Mouse (Mus musculus) olfactory bulb, adult 2 months (tissue): Measurements from ENCODE around the gene Fnip2. TPM values are rescaled to one million over a fixed set of nuclear protein-coding genes. Genes with fewer than 3 reads are reported as not detected.

ENCODE experiments used
- H3K27ac ChIP-seq: fragments of 200-500 bp; 2 replicates; pipeline ENCODE4 v1.5.1; 2012; ENCODE audit warnings: low read depth, low read length; ENCODE audit not compliant: insufficient read depth
- H3K4me1 ChIP-seq: fragments of 200-500 bp; 2 replicates; pipeline ENCODE4 v1.6.1; 2012; ENCODE audit warnings: low read length; ENCODE audit not compliant: control insufficient read depth, insufficient read depth
- H3K4me3 ChIP-seq: fragments of 200-500 bp; 2 replicates; pipeline ENCODE4 v1.5.1; 2012; ENCODE audit warnings: mild to moderate bottlenecking, low read depth, low read length, moderate library complexity; ENCODE audit not compliant: insufficient read depth
- CTCF ChIP-seq: fragments of 200-500 bp; IDR thresholded peaks from 2 replicates; pipeline ENCODE4 v1.5.1; 2012; ENCODE audit warnings: low read depth, mild to moderate bottlenecking, low read length, moderate library complexity; ENCODE audit not compliant: insufficient read depth
- POLR2A ChIP-seq: fragments of 200-500 bp; IDR thresholded peaks from 2 replicates; pipeline ENCODE4 v1.6.1; 2012; ENCODE audit warnings: mild to moderate bottlenecking, low read depth, low read length, moderate library complexity; ENCODE audit not compliant: insufficient read depth
- WGBS: fragments of 180-500 bp; shearing (Covaris S2); methylation state at CpG from one replicate; pipeline ENCODE4 v1.1.7; 2018; 5-methylcytosine and 5-hydroxymethylcytosine counted together
- polyA plus RNA-seq: library from polyadenylated mRNA; stranded (reverse); fragments of >200 nt; gene quantifications from 2 replicates; pipeline ENCODE4 v1.2.4, GENCODE M21; 2012; ENCODE audit warnings: low replicate concordance; ENCODE audit not compliant: missing spikeins, insufficient read depth, insufficient read length

Gene Fnip2
- polyA plus RNA-seq, 1 experiment, result not detected

- Histone ChIP-seq H3K27ac (no peak overlapping the region), H3K4me3 (peak overlapping the region; percentile 97), H3K4me1 (0 out of 2 replicates have a peak, but pooled peaks cover 4% of the 10 kb centered on the region)
- WGBS, result 3% methylated on average over 60 of the region's 60 CpGs
- TF ChIP-seq POLR2A (no peak), CTCF (no peak)
Measured at GRCm38 (mm10) chr3:79566716-79567691, 592 bp downstream of the Fnip2 start.

DNA sequence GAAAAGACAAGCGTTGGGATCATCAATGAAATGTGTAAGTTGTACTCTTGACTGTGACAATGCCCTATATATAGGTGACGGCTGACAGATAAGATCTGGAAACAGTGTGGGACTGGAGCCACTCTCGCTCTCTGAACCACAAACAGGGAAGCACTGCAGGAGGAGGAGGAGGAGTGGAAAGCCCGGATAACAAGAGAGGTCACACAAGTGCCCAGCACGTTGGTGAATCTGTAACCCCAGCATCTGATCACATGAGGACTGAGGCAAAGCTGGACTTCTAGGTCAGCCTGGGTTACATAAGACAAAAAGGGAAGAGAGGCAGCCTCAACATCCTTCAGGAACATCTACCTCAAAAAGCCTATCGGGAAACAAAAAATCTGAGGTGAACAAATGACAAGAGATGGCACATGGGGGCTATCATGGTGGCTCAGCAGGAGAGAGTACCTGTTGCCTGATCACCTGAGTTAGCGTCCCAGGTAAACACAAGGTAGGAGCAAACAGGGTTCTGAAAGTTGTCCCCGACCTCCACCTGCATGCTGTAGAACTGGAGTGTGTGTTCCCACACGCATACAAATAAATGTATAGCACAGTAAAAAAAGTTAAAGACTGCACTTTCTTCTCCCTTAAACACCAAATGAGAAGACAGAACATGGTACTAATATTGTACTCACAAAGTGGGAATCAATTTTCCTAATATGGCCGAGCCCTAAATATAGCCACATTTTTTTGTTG, 2.6 kb downstream of the Fnip2 start:
- Histone ChIP-seq H3K4me3 (no peak overlapping the region), H3K4me1 (0 out of 2 replicates have a peak, but pooled peaks cover 4% of the 10 kb centered on the region), H3K27ac (no peak overlapping the region)
- WGBS, result 85% methylated on average over 10 of the region's 10 CpGs
- no peak for TF ChIP-seq CTCF
- TF ChIP-seq POLR2A, result no peak

GRCm38 (mm10) chr3:79563511-79563910, 4.1 kb downstream of the Fnip2 start:
- peaks cover 7% of the 10 kb centered on the region for H3K4me1 ChIP-seq
- no peak overlapping the region for H3K4me3 ChIP-seq
- WGBS, result 89% methylated on average over 2 of the region's 2 CpGs
- H3K27ac ChIP-seq, result no peak overlapping the region
- TF ChIP-seq CTCF, result no peak
- no peak for TF ChIP-seq POLR2A

- H3K4me1 ChIP-seq, result peaks cover 7% of the 10 kb centered on the region
- H3K27ac ChIP-seq, result no peak overlapping the region
- H3K4me3 ChIP-seq, result no peak overlapping the region
- 76% methylated on average over 10 of the region's 10 CpGs for WGBS
- TF ChIP-seq POLR2A (no peak), CTCF (no peak)
Measured at GRCm38 (mm10) chr3:79561784-79562715, 5.5 kb downstream of the Fnip2 start.

DNA sequence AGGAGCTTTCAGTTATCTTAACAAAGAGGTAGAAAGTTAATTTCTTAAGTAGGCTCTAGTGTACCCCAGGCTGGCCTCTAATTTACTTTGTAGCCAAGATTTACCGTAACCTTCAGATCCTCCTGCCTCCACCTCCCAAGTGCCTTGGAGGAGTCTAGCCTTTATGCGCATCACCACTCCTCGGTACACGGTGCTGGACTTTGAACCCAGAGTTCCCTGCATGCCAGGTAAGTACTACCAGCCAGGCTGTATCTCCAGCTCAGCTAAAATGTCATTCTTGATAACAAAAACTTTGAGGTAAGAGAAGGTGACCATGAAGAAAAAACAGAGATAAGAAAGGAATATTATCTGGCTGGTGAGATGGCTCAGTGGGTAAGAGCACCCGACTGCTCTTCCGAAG, 7.0 kb downstream of the Fnip2 start:
- peaks cover 3% of the 10 kb centered on the region for H3K4me1 ChIP-seq
- H3K4me3 ChIP-seq, result no peak overlapping the region
- TF ChIP-seq CTCF, result no peak
- no peak for TF ChIP-seq POLR2A
- no peak overlapping the region for H3K27ac ChIP-seq
- 98% methylated on average over 6 of the region's 6 CpGs for WGBS

DNA sequence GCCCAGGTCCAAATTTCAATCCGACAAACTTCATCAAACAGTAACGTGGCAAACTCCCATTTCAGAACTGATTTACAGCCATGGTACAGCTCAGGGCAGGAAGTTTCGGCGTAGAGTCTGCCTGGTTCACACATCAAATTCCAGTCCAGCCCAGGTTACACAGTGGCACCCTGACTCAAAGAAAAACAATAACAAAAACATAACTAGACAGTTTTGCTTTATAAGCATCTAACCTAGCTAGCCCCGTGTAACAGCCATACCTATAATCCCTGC, 7.9 kb downstream of the Fnip2 start:
- 60% methylated on average over 5 of the region's 5 CpGs for WGBS
- Histone ChIP-seq H3K4me3 (no peak overlapping the region), H3K4me1 (peaks cover 3% of the 10 kb centered on the region), H3K27ac (no peak overlapping the region)
- TF ChIP-seq CTCF (no peak), POLR2A (no peak)

DNA sequence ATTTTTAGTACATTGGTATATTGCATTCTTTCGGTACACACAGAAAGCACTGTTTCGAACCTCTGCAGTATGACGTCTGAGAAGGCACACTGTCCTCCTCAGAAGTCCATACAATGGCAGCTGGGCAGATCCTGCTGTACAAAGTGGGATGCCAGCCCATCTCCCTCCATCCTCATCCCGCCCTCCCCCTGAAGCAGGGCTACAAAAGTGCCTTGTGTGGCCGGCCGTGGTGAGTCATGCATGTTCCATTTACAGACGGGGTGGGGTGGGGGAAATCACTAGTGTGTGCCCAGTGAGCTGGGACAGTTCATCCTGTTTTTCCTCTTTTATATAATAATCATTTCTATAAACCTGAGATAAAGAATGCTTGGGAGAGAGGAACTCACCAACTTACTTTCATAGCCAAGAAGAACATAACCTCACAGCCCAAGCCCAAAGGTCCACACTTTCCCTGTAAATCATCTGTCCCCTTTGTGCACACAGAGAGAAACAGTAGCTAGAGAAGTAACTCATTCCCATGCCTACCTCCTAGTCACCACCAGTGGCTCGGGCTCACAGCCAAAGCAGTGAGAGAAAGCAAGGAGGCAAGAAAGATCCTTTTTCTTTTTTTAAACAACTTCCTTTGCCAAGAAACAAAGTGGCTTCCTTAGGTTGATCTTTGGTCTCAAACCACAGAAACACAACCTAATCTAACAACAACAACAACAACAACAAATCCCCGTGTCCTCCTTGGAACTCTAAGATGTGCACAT, 8.4 kb downstream of the Fnip2 start:
- H3K4me3 ChIP-seq, result no peak overlapping the region
- 38% methylated on average over 9 of the region's 9 CpGs for WGBS
- TF ChIP-seq CTCF (no peak), POLR2A (no peak)
- H3K4me1 ChIP-seq, result peaks cover 3% of the 10 kb centered on the region
- no peak overlapping the region for H3K27ac ChIP-seq

DNA sequence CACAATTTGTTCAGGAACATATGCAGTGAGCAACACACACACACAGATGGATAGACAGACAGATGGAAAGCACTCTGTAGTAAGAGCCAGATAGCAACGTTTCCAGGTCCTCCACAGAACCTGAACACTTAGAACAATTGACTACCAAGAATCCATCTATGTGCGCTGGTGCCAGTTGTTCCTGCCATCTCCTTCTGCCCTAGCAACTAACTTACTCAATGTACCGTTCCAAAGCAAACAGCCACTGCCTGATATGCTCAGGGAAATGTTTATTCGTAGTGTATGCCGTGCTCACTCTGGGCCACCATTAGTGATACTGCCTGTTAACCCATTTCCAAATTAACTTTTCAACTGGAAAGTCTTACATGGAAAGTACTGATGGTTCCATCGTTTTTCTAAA, 12.5 kb downstream of the Fnip2 start:
- no peak overlapping the region for H3K4me3 ChIP-seq
- TF ChIP-seq CTCF (no peak), POLR2A (no peak)
- H3K4me1 ChIP-seq, result peaks cover 3% of the 10 kb centered on the region
- 78% methylated on average over 6 of the region's 6 CpGs for WGBS
- H3K27ac ChIP-seq, result no peak overlapping the region
